Mouse (Mus musculus) CH12.LX (cell line): Measurements from ENCODE around the gene Epb41l3. TPM values are rescaled to one million over a fixed set of nuclear protein-coding genes. Genes with fewer than 3 reads are reported as not detected.

Source experiments
- DNase-seq: peaks from one replicate; pipeline ENCODE4 v3.0.0-alpha.2; 2013; ENCODE audit errors: extremely low read depth
- H3K27ac ChIP-seq: 2 replicates; pipeline ENCODE4 v1.5.1; 2012; ENCODE audit warnings: low read depth, mild to moderate bottlenecking, control low read depth, moderate library complexity; ENCODE audit not compliant: insufficient read depth
- H3K27me3 ChIP-seq: replicated peaks from 2 replicates; pipeline ENCODE3; 2012; ENCODE audit warnings: inconsistent platforms
- H3K36me3 ChIP-seq, 2 experiments: replicated peaks in 1 of 2; 2 replicates each; pipeline versions ENCODE3 to v1.6.1; 2012; ENCODE audit warnings: inconsistent platforms in 1 of 2, low read length in 1 of 2, mild to moderate bottlenecking in 1 of 2, mixed read lengths in 1 of 2, moderate library complexity in 1 of 2; ENCODE audit not compliant: control insufficient read depth in 1 of 2, insufficient read depth in 1 of 2
- H3K4me1 ChIP-seq, 2 experiments: 2 replicates each; pipeline ENCODE4 v1.6.1; 2012; ENCODE audit warnings: inconsistent platforms in 1 of 2, moderate library complexity in 1 of 2; ENCODE audit not compliant: insufficient read depth in 2 of 2, control insufficient read depth in 1 of 2
- H3K4me2 ChIP-seq: 2 replicates; pipeline ENCODE4 v1.6.1; 2012; ENCODE audit warnings: low read depth, mild to moderate bottlenecking, control low read depth; ENCODE audit not compliant: poor library complexity, insufficient read depth, severe bottlenecking
- H3K4me3 ChIP-seq, 3 experiments: fragments of 150-350 bp in 1 of 3; sonication (generic) in 1 of 3; replicated peaks in 1 of 3; 2 replicates each; pipeline versions ENCODE3 to v1.5.1; 2011 to 2012; ENCODE audit warnings: low read depth in 2 of 3, low read length in 2 of 3, mild to moderate bottlenecking in 2 of 3, moderate library complexity in 2 of 3, control low read depth in 1 of 3, improper control_type of control experiment in 1 of 3, inconsistent platforms in 1 of 3, mixed read lengths in 1 of 3; ENCODE audit not compliant: poor library complexity in 1 of 3
- H3K79me2 ChIP-seq: replicated peaks from 2 replicates; pipeline ENCODE4 v1.6.1; 2012; ENCODE audit warnings: mild to moderate bottlenecking, moderate library complexity; ENCODE audit not compliant: control insufficient read depth, poor library complexity, insufficient read depth, severe bottlenecking; ENCODE audit errors: extremely low read depth
- H3K9ac ChIP-seq: 2 replicates; pipeline ENCODE4 v1.6.1; 2012; ENCODE audit warnings: low read depth, mild to moderate bottlenecking, control low read depth, moderate library complexity; ENCODE audit not compliant: insufficient read depth
- H3K9me3 ChIP-seq: replicated peaks from 2 replicates; pipeline ENCODE3; 2012; ENCODE audit warnings: low read length, inconsistent platforms, mixed read lengths
- BHLHE40 ChIP-seq: IDR thresholded peaks from 2 replicates; pipeline ENCODE4 v1.6.1; 2011; ENCODE audit warnings: mild to moderate bottlenecking, low read depth, low read length, improper control_type of control experiment
- CHD1 ChIP-seq: IDR thresholded peaks from 2 replicates; pipeline ENCODE4 v1.6.1; 2012; ENCODE audit warnings: low read depth, low read length, improper control_type of control experiment, inconsistent platforms
- CTCF ChIP-seq, 2 experiments: IDR thresholded peaks in 1 of 2; conservative IDR thresholded peaks in 1 of 2; 2 replicates each; pipeline ENCODE4 v1.5.1; 2011 to 2012; ENCODE audit warnings: low read depth in 2 of 2, low read length in 2 of 2, improper control_type of control experiment in 1 of 2, inconsistent platforms in 1 of 2, mild to moderate bottlenecking in 1 of 2, moderate library complexity in 1 of 2
- ELF1 ChIP-seq: IDR thresholded peaks from 2 replicates; pipeline ENCODE4 v1.6.1; 2014; ENCODE audit warnings: low read depth, mild to moderate bottlenecking, inconsistent platforms, low read length, improper control_type of control experiment
- EP300 ChIP-seq: IDR thresholded peaks from 2 replicates; pipeline ENCODE4 v1.6.1; 2011; ENCODE audit warnings: low read length, improper control_type of control experiment
- ETS1 ChIP-seq: conservative IDR thresholded peaks from 2 replicates; pipeline ENCODE4 v1.6.1; 2012; ENCODE audit warnings: low read depth, mild to moderate bottlenecking, inconsistent platforms, low read length, improper control_type of control experiment, moderate library complexity
- IRF4 ChIP-seq: IDR thresholded peaks from 2 replicates; pipeline ENCODE4 v1.6.1; 2014; ENCODE audit warnings: low read depth, mild to moderate bottlenecking, inconsistent platforms, low read length, improper control_type of control experiment
- JUND ChIP-seq: conservative IDR thresholded peaks from 2 replicates; pipeline ENCODE4 v1.6.1; 2011; ENCODE audit warnings: low read depth, low read length, improper control_type of control experiment
- MAFK ChIP-seq: IDR thresholded peaks from 2 replicates; pipeline ENCODE4 v1.6.1; 2011; ENCODE audit warnings: low read length, improper control_type of control experiment; ENCODE audit not compliant: insufficient replicate concordance
- MAX ChIP-seq: IDR thresholded peaks from 2 replicates; pipeline ENCODE4 v1.6.1; 2011; ENCODE audit warnings: low read length, improper control_type of control experiment
- MEF2A ChIP-seq: IDR thresholded peaks from 2 replicates; pipeline ENCODE4 v1.6.1; 2014; ENCODE audit warnings: low read depth, mild to moderate bottlenecking, inconsistent platforms, low read length, improper control_type of control experiment, borderline replicate concordance
- MYC ChIP-seq: IDR thresholded peaks from 2 replicates; pipeline ENCODE4 v1.6.1; 2011; ENCODE audit warnings: low read depth, mild to moderate bottlenecking, improper control_type of control experiment, low read length
- RAD21 ChIP-seq: IDR thresholded peaks from 2 replicates; pipeline ENCODE4 v1.6.1; 2011; ENCODE audit warnings: low read depth, mild to moderate bottlenecking, low read length, improper control_type of control experiment, moderate library complexity
- SMC3 ChIP-seq: IDR thresholded peaks from 2 replicates; pipeline ENCODE4 v1.6.1; 2011; ENCODE audit warnings: low read depth, low read length, improper control_type of control experiment
- USF1 ChIP-seq: IDR thresholded peaks from 2 replicates; pipeline ENCODE4 v1.6.1; 2014; ENCODE audit warnings: low read depth, mild to moderate bottlenecking, inconsistent platforms, low read length, improper control_type of control experiment
- USF2 ChIP-seq: conservative IDR thresholded peaks from 2 replicates; pipeline ENCODE4 v1.6.1; 2011; ENCODE audit warnings: low read depth, low read length, improper control_type of control experiment
- ZC3H11A ChIP-seq: IDR thresholded peaks from 2 replicates; pipeline ENCODE4 v1.6.1; 2012; ENCODE audit warnings: low read depth, mild to moderate bottlenecking, inconsistent platforms, low read length, improper control_type of control experiment
- ZKSCAN1 ChIP-seq: IDR thresholded peaks from 2 replicates; pipeline ENCODE4 v1.6.1; 2012; ENCODE audit warnings: low read depth, inconsistent platforms, low read length, improper control_type of control experiment, borderline replicate concordance
- ZNF384 ChIP-seq: IDR thresholded peaks from 2 replicates; pipeline ENCODE4 v1.6.1; 2012; ENCODE audit warnings: low read depth, low read length, improper control_type of control experiment, inconsistent platforms
- dilution Hi-C: fragments of 300-500 bp; cut with MboI; formaldehyde crosslinking; loops from 2 replicates; pipeline ENCODE4 v1.14.3; 2020; ENCODE audit warnings: low sequenced_read_pairs; ENCODE audit not compliant: extremely low pct_unique_long_range_greater_than_20kb, extremely low pct_ligation_motif_present
- in situ Hi-C: fragments of 300-500 bp; cut with MboI; formaldehyde crosslinking; loops from 3 replicates; pipeline ENCODE4 v1.14.3; 2019; ENCODE audit warnings: low sequenced_read_pairs, low pct_ligation_motif_present, low pct_unique_long_range_greater_than_20kb, mixed read lengths
- polyA plus RNA-seq: library from polyadenylated mRNA; unstranded; fragments of >175 nt; gene quantifications from 2 replicates; pipeline ENCODE4 v1.2.1, GENCODE M21; 2012; ENCODE audit warnings: low read depth; ENCODE audit not compliant: insufficient read length
- total RNA-seq, 2 experiments: library from RNA; depleted of rRNA; stranded (reverse); fragments of 300-350 nt in 1 of 2; fragments of >200 nt in 1 of 2; gene quantifications; 2 replicates each; pipeline ENCODE4 v1.2.3; 2012 to 2014

Gene Epb41l3
- total and polyA plus RNA-seq, 3 experiments = not detected

GRCm38 (mm10) chr17:69205282-69205999 is 130.0 kb downstream of the Epb41l3 start:
- Histone ChIP-seq H3K27me3 (no peaks in the 10 kb centered on the region), H3K79me2 (no peaks in the 10 kb centered on the region), H3K4me3 (no peak overlapping the region), H3K4me2 (no peak overlapping the region), H3K27ac (no peak overlapping the region), H3K36me3 (no peaks in the 10 kb centered on the region), H3K9me3 (peaks cover 41% of the 10 kb centered on the region), H3K9ac (no peak overlapping the region)
- in situ Hi-C loops = no loop called here
- DNase-seq = no peak
- dilution Hi-C loops = no loop called here
- TF ChIP-seq MAX (no peak), USF1 (no peak), RAD21 (no peak), ELF1 (no peak), EP300 (no peak), MAFK (no peak), CTCF (conservative IDR thresholded peaks at IDR 0.05 in 1 of 2, IDR thresholded peaks at IDR 0.05 in 1 of 2; ENCODE audit: low read depth in 2 of 2, low read length in 2 of 2) (no peak)
- TF ChIP-seq, all 38 proteins: peak for 0
- no peaks in the 10 kb centered on the region for H3K4me1 ChIP-seq

GRCm38 (mm10) chr17:69207562-69208312 is 132.3 kb downstream of the Epb41l3 start:
- H3K9ac ChIP-seq = no peak overlapping the region
- peaks cover 0 to 3% of the 10 kb centered on the region in 2 experiments; a peak in 1 of 4 replicates for H3K4me1 ChIP-seq
- no peak overlapping the region for H3K4me2 ChIP-seq
- H3K27ac ChIP-seq = no peak overlapping the region
- no peaks in the 10 kb centered on the region for H3K79me2 ChIP-seq
- in situ Hi-C loops = no loop called here
- TF ChIP-seq USF2 (no peak), CHD1 (no peak), ETS1 (no peak), MAFK (no peak), JUND (no peak), SMC3 (no peak), MYC (no peak), IRF4 (no peak), ZNF384 (no peak), MAX (no peak), USF1 (no peak), MEF2A (no peak), BHLHE40 (no peak), ZC3H11A (no peak), ZKSCAN1 (no peak)
- TF ChIP-seq, all 38 proteins: peak for 0
- Histone ChIP-seq H3K36me3 (no peaks in the 10 kb centered on the region), H3K27me3 (no peaks in the 10 kb centered on the region), H3K4me3 (no peak overlapping the region), H3K9me3 (peaks cover 40% of the 10 kb centered on the region)
- dilution Hi-C loops = no loop called here
- DNase-seq = no peak
